Mouse (Mus musculus) C2C12 (cell line): Measurements from ENCODE around the gene Nipbl.

Source experiments
- CEBPB ChIP-seq: IDR thresholded peaks from one replicate; pipeline ENCODE4 v1.6.1; 2011; ENCODE audit warnings: low read depth, mild to moderate bottlenecking, control low read depth, moderate library complexity
- CTCF ChIP-seq: IDR thresholded peaks from one replicate; pipeline ENCODE4 v1.5.1; 2011; ENCODE audit not compliant: control insufficient read depth, insufficient read depth, insufficient read length
- FOSL1 ChIP-seq: IDR thresholded peaks from one replicate; pipeline ENCODE4 v1.8.0; 2011; ENCODE audit warnings: mild to moderate bottlenecking, low read length; ENCODE audit not compliant: poor library complexity, insufficient read depth, severe bottlenecking
- MAX ChIP-seq: IDR thresholded peaks from one replicate; pipeline ENCODE4 v1.6.1; 2011; ENCODE audit warnings: mild to moderate bottlenecking, control low read depth
- MYOD1 ChIP-seq: IDR thresholded peaks from one replicate; pipeline ENCODE4 v1.6.1; 2011; ENCODE audit warnings: low read depth; ENCODE audit not compliant: control insufficient read depth, insufficient read length
- MYOG ChIP-seq: IDR thresholded peaks from one replicate; pipeline ENCODE4 v1.6.1; 2011; ENCODE audit not compliant: control insufficient read depth, insufficient read length; ENCODE audit errors: extremely low read depth
- USF1 ChIP-seq: IDR thresholded peaks from one replicate; pipeline ENCODE4 v1.6.1; 2011; ENCODE audit warnings: low read depth, mild to moderate bottlenecking, control low read depth, moderate library complexity

DNA sequence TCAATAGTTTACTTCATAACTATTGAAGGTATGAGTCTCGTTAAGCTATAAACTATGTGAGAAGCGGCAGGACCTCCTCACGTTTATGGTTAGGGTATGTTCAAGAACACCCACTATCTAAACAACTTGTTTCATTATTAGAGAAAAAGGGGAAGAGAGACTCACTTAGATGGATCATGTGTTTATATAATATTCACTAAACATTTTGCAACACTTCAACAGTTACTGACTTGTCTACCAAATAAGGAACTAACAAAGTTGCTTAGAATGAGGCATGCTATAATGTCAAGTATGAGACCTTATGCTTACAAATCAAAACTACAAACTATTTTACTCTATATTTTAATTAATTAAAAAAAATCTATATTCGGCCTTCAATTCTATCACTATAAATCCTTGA is 103.7 kb downstream of the Nipbl start:
- no peak for TF ChIP-seq CTCF
- no peak for TF ChIP-seq USF1
- no peak for TF ChIP-seq MAX
- TF ChIP-seq FOSL1 = no peak
- TF ChIP-seq CEBPB = no peak
- no peak for TF ChIP-seq MYOG
- no peak for TF ChIP-seq MYOD1
